Mouse (Mus musculus) monocyte, adult 5-6 weeks (primary cell): ENCODE data around the gene Mkrn1. TPM values are rescaled to one million over a fixed set of nuclear protein-coding genes. Genes with fewer than 3 reads are reported as not detected.
"Not testable (repeated sequence)": the region's sequence is repeated elsewhere in the genome, so short reads cannot be mapped to it uniquely, and the experiment has no call there.

Source experiments
- ATAC-seq: fragments of 153-309, 156-312 bp; replicated peaks from 2 replicates; pipeline ENCODE4 v1.8.0; 2017; ENCODE audit warnings: mild to moderate bottlenecking; ENCODE audit not compliant: low TSS enrichment, insufficient number of reproducible peaks, severe bottlenecking, poor library complexity, low FRiP score
- total RNA-seq: library from RNA; stranded (forward); fragments of 200-1000, 200-491, 200-594 nt; gene quantifications from 3 replicates; pipeline ENCODE4 v1.2.3, GENCODE M21; 2017

Gene Mkrn1
- total RNA-seq, 1 experiment from 2014 or later: 297 TPM

DNA sequence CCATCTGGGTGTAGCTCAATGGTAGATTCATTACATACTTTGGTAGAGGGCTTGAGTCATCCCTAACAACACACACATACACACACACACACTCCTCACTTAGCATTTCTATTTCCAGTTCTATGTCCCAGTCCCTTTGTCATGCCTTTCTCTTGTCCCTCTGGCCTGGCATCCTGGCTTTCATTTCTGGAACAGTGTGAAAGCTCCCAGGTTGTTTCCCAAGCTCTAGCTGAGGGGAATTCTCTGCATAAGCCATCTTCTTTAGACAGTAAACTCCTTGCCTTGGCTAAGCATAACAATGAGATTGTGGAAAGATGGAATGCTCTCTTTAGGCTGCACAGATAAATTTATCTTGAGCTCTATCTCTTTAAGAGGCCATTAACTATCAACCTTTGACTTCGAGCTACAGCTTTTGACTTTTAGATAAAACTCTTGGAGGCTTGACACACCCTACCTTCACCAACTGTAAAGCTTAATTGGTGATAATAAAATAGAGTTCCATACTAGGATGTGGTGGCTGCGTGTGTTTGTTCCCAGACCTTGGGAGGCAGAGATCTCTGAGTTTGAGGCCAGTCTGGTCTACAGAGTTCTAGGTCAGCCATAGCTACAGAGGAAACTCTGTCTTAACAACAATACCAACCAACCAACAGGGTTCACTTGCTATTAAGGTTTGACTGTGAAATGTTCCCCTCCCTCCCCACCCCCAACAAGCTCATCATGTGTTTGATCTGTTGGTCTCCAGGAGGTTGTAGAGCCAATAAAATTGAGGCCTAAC lies 14.0 kb upstream of the Mkrn1 start:
- ATAC-seq: no peak

- no peak for ATAC-seq
Observed at GRCm38 (mm10) chr6:39433701-39434100, 13.4 kb upstream of the Mkrn1 start.

- no peak for ATAC-seq
Observed at GRCm38 (mm10) chr6:39433174-39433573, 12.9 kb upstream of the Mkrn1 start.

DNA sequence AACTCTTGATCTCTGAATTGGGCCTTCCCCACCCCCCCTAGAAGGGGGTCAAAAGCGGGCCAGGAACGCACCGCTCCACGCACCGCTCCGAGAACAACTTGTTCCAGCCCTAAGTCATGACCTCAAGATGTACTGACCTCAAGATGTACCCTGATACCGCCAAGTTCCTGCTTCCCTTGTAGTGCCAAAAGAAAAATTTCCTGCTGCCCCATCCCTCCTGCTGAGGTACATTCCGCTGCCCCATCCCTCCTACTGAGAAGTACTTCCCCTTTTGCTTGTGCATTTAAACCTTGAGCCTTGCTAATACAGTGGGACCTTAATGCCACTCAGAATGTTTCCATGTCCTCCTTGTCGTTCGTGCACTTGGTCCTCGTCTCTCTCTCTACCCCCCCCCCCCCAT lies 10.5 kb upstream of the Mkrn1 start:
- ATAC-seq: no peak

- ATAC-seq: no peak
Observed at GRCm38 (mm10) chr6:39429007-39429788, 8.9 kb upstream of the Mkrn1 start.

DNA sequence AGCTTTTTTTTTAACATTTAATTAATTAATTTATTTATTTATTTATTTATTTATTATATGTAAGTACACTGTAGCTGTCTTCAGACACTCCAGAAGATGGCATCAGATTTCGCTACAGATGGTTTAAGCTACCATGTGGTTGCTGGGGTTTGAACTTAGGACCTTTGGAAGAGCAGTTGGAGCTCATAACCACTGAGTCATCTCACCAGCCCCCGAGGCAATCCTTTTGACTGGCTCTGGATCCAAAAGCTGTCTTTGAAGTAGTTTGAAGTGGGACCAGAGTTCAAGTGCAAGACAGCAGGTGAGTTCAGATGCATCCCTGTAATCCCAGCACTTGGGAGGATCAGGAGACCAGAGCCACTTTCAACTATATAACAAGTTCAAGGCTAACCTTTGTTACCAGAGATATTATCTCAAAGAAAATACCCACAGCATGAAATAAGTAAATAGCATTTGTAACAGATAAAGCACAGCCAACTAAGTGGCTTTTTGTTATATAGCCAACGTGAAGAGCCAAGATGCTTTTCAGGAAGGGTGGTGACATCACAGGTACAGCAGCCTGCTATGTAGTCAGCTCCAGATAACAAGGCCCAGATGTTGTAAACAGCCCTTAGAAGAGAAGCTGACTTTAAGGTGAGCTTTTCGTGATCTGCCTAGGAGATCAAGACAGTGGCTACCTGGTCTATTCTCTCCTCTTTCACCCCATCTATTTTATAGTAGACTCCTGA lies 7.2 kb upstream of the Mkrn1 start:
- no peak for ATAC-seq

GRCm38 (mm10) chr6:39426725-39427124 lies 6.5 kb upstream of the Mkrn1 start:
- ATAC-seq: no peak

GRCm38 (mm10) chr6:39425181-39425580 lies 4.9 kb upstream of the Mkrn1 start:
- ATAC-seq: no peak

DNA sequence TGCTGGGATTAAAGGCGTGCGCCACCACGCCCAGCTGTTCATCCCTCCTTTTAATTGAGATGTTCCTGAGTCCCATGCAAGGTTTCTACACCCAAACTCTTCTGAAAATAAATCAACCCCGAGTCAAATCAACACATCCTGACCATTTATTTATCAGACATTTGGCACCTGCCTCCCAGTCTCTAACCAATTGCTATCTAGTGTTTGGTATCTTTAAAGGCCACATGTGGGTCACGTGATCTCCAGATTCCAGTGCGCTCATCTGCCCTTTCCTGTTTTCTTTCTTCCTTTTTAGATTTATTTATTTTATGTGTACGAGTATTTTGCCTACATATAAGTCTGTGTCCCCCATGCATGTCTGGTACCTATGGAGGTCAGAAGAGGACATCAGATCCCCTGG lies 3.4 kb upstream of the Mkrn1 start:
- ATAC-seq: no peak

DNA sequence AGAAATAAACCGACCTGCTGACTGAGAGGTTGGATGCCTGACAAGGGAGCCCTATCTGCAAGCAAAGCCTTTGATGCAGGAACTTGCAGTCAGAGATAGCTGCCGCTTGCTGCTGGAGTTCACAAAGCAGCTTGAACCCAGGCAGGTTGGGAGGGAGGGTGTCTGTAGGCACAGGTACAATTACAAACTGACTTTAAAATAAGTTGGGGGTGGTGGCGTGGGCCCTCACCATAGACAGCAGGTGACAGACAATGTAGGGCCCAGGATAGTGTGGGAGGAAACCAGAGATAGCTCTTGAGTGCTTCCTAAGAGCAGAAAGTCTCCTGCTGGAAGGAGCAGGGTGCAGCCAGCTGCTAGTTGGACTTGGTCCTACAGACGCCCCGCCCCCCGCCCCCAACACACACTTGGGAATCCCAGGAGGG lies 2.9 kb upstream of the Mkrn1 start:
- ATAC-seq: no peak

- ATAC-seq: no peak
Observed at GRCm38 (mm10) chr6:39420867-39421266, 605 bp upstream of the Mkrn1 start.

- no peak for ATAC-seq
Observed at GRCm38 (mm10) chr6:39419386-39419850, 844 bp downstream of the Mkrn1 start.

DNA sequence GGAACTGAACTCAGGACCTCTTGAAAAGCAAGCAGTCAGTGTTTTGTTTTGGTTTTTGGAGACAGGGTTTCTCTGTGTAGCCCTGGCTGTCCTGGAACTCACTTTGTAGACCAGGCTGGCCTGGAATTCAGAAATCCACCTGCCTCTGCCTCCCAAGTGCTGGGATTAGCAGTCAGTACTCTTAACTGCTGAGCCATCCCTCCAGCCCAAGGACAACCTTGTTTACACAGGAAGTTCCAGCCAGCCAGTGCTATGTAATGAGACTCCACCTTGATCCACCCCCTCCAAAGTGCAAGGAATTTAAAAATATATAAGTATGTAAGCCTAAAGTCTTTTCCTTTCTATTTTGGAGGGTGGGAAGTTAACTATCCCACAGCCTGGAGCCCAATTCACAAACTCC lies 3.6 kb downstream of the Mkrn1 start:
- not testable (repeated sequence) for ATAC-seq

- peak; percentile 38; the same call in 1 of the 2 replicates for ATAC-seq
Observed at GRCm38 (mm10) chr6:39415762-39416161, 4.5 kb downstream of the Mkrn1 start.

- ATAC-seq: no peak
Observed at GRCm38 (mm10) chr6:39414106-39414505, 6.2 kb downstream of the Mkrn1 start.

GRCm38 (mm10) chr6:39406480-39406879 lies 13.8 kb downstream of the Mkrn1 start:
- ATAC-seq: no peak

- no peak for ATAC-seq
Observed at GRCm38 (mm10) chr6:39403136-39403535, 17.1 kb downstream of the Mkrn1 start.

GRCm38 (mm10) chr6:39400343-39400742 lies 19.9 kb downstream of the Mkrn1 start:
- no peak for ATAC-seq

GRCm38 (mm10) chr6:39398342-39398741 lies 21.9 kb downstream of the Mkrn1 start:
- no peak for ATAC-seq
